Mouse (Mus musculus) MEL-GATA-1-ER (cell line): ENCODE results near the gene Sema6d.

Experiments
- DNase-seq: peaks from one replicate; pipeline ENCODE4 v3.0.0-alpha.2; 2012; ENCODE audit warnings: low read depth; ENCODE audit errors: extremely low read depth

Gene Sema6d

DNA sequence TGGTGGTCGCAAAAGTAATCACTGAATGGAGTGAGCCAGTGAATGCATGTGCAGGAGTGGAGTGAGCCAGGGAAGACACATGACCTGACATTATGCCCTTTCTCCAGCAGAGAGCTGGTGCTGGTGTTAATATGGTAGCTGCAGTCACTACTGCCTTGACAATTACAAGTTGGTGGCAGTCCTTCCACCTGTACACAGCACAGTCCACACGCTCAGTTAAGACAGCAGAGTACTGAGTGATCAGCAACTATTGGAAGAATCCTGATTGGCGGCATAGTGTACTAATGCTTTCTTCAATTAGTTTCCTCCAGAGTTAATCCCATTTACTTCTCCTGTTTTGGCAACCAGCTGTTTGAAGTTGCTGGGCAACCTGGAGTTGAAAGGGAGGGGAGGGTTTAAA lies 81.9 kb downstream of the Sema6d start:
- DNase-seq = no peak

- DNase-seq = no peak
These were observed 86.5 kb downstream of the Sema6d start for GRCm38 (mm10) chr2:124176265-124176664.

DNA sequence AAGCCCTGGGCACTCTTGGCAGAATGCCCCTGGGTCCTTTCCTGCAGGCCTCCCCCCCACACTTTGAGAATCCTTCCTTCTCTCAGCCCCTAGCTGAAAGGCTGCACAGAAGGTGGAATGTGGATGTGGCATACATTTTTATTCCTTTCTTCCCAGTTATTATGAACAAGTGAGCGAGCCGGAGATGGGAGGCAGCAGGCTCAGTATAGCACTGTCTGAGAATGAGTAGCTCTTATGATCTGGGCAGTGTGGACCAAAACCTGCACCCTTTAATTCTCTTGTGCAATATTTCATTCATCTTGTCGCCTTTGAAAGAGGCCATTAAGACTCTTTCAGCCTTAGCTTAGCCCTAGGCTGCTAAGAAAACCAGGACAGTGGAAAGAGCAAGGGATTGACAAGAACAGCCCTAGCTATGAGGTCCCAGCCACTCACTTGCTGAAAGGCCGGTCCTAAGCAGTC lies 87.0 kb downstream of the Sema6d start:
- no peak for DNase-seq

DNA sequence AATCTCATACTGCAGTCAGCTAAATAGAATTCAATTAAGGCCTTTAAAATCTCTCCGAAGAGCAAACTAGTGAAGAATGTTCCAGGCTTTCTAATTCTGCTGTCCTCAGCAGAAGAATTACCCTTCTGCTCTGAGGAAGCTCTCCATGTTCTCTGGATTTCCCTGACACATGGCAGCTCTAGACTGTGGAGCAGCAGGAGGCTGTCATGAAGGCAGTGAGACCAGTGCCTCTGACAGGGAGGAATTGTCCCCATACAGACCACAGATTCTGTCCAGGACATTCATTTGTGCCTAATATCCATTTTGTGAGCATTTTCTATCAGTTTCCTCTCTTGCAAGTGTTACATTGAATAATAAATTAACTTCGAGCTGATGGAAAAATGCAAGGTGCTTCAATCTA lies 99.5 kb downstream of the Sema6d start:
- DNase-seq = no peak

GRCm38 (mm10) chr2:124194041-124194440 lies 104.3 kb downstream of the Sema6d start:
- DNase-seq = no peak

DNA sequence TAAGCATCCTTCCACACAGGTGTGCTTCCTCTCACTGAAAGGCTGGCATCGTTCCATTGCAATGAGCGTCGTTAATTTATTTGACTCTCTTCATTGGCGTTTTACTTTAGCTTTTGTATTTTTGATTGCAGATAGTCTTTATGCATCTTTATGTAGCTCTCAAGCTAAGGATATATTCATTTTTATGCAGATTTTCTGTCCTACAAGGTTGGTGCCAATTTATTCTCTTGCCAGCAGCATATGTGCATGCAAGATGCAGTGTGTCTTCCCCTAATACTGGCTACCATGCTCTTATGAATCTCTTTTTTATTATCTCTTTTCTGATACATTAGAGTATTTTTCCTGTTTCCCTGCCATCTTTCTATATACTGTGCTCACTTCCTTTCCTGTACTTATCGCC lies 111.7 kb downstream of the Sema6d start:
- no peak for DNase-seq

- no peak for DNase-seq
These were observed 112.8 kb downstream of the Sema6d start for GRCm38 (mm10) chr2:124202475-124202990.

- DNase-seq = no peak
These were observed 116.0 kb downstream of the Sema6d start for GRCm38 (mm10) chr2:124205811-124206210.

- DNase-seq = no peak
These were observed 118.5 kb downstream of the Sema6d start for GRCm38 (mm10) chr2:124208251-124208650.

GRCm38 (mm10) chr2:124223559-124223958 lies 133.8 kb downstream of the Sema6d start:
- DNase-seq = no peak

DNA sequence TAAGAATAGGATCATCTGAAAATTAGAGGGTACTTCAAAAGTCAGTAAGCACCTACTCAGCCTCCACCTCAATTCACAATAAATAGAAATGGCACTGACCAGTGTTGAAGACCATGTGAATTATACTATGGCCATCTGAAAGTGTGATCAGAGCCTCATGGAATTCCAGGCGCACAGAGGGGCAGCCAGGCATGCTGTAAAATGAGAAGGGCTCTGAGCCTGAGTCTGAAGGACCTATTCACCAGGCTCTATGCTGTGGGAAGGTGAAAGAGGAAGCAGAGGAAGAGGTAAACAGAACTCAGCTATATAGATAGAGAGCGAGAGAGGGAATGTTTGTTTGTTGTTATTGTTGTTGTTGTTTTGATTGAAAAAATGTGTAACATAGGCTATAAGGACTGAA lies 134.6 kb downstream of the Sema6d start:
- no peak for DNase-seq

- DNase-seq = no peak
These were observed 145.0 kb downstream of the Sema6d start for GRCm38 (mm10) chr2:124234636-124235221.

- DNase-seq = no peak
These were observed 145.7 kb downstream of the Sema6d start for GRCm38 (mm10) chr2:124235237-124236055.

- DNase-seq = no peak
These were observed 147.1 kb downstream of the Sema6d start for GRCm38 (mm10) chr2:124236831-124237230.

DNA sequence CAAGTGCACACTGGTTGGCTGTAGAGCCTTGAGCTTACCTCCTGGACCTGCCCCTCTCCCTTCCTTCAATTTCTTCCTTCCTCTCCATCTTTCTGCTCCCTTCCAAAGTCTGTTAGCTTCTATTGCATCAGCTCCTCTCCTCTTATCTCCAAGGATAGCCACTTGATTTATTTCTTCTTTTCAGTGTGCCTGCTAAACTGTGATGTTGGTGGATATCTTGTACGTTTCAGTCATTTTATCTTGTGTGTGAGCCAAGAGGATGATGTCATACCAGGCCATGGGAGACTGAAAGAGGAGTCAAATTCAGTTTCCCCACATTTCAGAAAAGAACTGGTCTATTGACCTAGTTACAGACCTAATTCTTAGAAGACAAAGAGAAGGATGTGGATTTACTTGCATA lies 153.8 kb downstream of the Sema6d start:
- DNase-seq = no peak

- no peak for DNase-seq
These were observed 154.9 kb downstream of the Sema6d start for GRCm38 (mm10) chr2:124244543-124245245.

- no peak for DNase-seq
These were observed 168.3 kb downstream of the Sema6d start for GRCm38 (mm10) chr2:124258108-124258507.

DNA sequence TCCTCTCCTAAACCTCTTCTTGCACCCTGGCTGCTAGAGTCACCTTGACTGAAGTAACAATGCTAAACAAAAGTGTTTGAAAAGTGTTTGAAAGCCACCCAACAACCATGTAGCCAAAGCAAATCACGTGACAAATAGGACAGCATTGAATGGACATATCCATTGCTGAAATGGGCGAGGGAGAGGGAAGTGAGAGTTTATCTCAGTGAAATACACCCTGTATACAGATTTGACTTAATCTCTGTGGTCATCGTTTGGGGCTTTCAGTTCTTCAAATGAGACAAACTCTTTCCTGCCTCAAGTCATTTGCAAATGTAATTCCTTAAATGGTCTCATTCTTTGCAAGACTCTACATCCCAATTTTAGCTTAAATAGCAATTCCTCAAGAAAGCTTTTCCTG lies 174.5 kb downstream of the Sema6d start:
- DNase-seq = no peak

DNA sequence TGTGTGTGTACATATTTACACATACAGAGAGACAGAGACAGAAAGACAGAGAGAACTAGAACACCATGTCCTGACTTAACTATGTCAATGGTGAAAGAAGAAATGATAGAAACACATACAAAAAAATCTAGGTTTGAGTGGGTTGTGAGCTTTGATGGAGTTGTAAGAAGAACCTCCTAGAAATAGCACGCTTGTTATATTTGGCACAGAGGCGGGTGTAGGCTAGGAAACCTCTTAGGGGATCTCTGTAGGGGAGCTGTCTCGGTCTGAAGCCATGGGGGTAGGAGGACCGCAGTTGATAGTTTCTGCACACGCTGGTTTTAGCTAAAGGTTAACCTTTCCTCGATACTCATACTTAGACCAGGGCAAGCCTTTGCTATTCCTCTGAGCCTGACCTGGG lies 181.4 kb downstream of the Sema6d start:
- DNase-seq = no peak

- DNase-seq = no peak
These were observed 187.7 kb downstream of the Sema6d start for GRCm38 (mm10) chr2:124277492-124277891.

GRCm38 (mm10) chr2:124285109-124285508 lies 195.3 kb downstream of the Sema6d start:
- no peak for DNase-seq

GRCm38 (mm10) chr2:124289356-124289755 lies 199.6 kb downstream of the Sema6d start:
- no peak for DNase-seq
